Mouse (Mus musculus) heart, embryonic 11.5 days (tissue): ENCODE data around the gene Gimap3. TPM values are rescaled to one million over a fixed set of nuclear protein-coding genes. Genes with fewer than 3 reads are reported as not detected.

Source experiments
- ATAC-seq: fragments of 200-750 bp; cut with Nextera tagmentation; replicated peaks from 2 replicates; pipeline ENCODE4 v1.8.0; 2017; ENCODE audit warnings: moderate library complexity; ENCODE audit not compliant: insufficient number of reproducible peaks, low FRiP score, low TSS enrichment
- H3K27ac ChIP-seq: fragments of 300-500 bp; sonication (generic); 2 replicates; pipeline ENCODE4 v1.5.1; 2014; ENCODE audit warnings: mild to moderate bottlenecking, low read depth, low read length
- H3K27me3 ChIP-seq: fragments of 300-500 bp; sonication (generic); 2 replicates; pipeline ENCODE4 v1.6.1; 2014; ENCODE audit warnings: mild to moderate bottlenecking, low read length, mixed read lengths; ENCODE audit not compliant: control insufficient read depth, insufficient read depth
- H3K36me3 ChIP-seq: fragments of 300-500 bp; sonication (generic); 2 replicates; pipeline ENCODE4 v1.6.1; 2014; ENCODE audit warnings: mild to moderate bottlenecking, low read length, moderate library complexity, mixed read lengths; ENCODE audit not compliant: control insufficient read depth, insufficient read depth
- H3K4me1 ChIP-seq: fragments of 300-500 bp; sonication (generic); 2 replicates; pipeline ENCODE4 v1.6.1; 2014; ENCODE audit warnings: low read length; ENCODE audit not compliant: control insufficient read depth, insufficient read depth
- H3K4me2 ChIP-seq: fragments of 300-500 bp; sonication (generic); 2 replicates; pipeline ENCODE4 v1.6.1; 2014; ENCODE audit warnings: mild to moderate bottlenecking, moderate library complexity
- H3K4me3 ChIP-seq: fragments of 300-500 bp; sonication (generic); 2 replicates; pipeline ENCODE4 v1.5.1; 2014; ENCODE audit warnings: low read depth, low read length
- H3K9ac ChIP-seq: fragments of 300-500 bp; sonication (generic); 2 replicates; pipeline ENCODE4 v1.6.1; 2014; ENCODE audit warnings: mild to moderate bottlenecking, low read depth, low read length, moderate library complexity
- H3K9me3 ChIP-seq: fragments of 300-500 bp; sonication (generic); replicated peaks from 2 replicates; pipeline ENCODE4 v1.6.1; 2016; ENCODE audit warnings: low read length; ENCODE audit not compliant: control insufficient read depth
- WGBS: fragments of 180-500 bp; shearing (Covaris S2); extraction: QIAGEN DNeasy Blood & Tissue Kit; methylation state at CpG from one replicate; pipeline ENCODE4 v1.1.7; 2014; ENCODE audit not compliant: insufficient replicate concordance; 5-methylcytosine and 5-hydroxymethylcytosine counted together
- polyA plus RNA-seq: library from polyadenylated mRNA; unstranded; fragments of >200 nt; fragmentation: Nextera tagmentation; extraction: Ambion mirVana; gene quantifications from 2 replicates; pipeline ENCODE4 v1.2.1, GENCODE M21; 2014

Gene Gimap3
- polyA plus RNA-seq, 1 experiment from 2014 or later, result not detected

GRCm38 (mm10) chr6:48720326-48720725, 50.3 kb downstream of the Gimap3 start:
- Histone ChIP-seq H3K36me3 (no peaks in the 10 kb centered on the region), H3K9ac (no peak overlapping the region), H3K4me3 (no peak overlapping the region), H3K4me1 (0 out of 2 replicates have a peak, but pooled peaks cover 2% of the 10 kb centered on the region), H3K9me3 (no peaks in the 10 kb centered on the region), H3K27me3 (no peaks in the 10 kb centered on the region), H3K27ac (no peak overlapping the region), H3K4me2 (no peak overlapping the region)
- no peak for ATAC-seq
- 80% methylated on average over 4 of the region's 4 CpGs for WGBS

GRCm38 (mm10) chr6:48718455-48718854, 52.2 kb downstream of the Gimap3 start, which contains the start of the genes Gm28053 and Gimap7:
Gene Gm28053 (plus strand): TSS chr6:48718607.
Gene Gimap7 (plus strand): TSS chr6:48718621.
- WGBS, result 47% methylated on average over 2 of the region's 2 CpGs
- H3K4me2 ChIP-seq, result no peak within 1 kb of the TSS
- H3K27me3 ChIP-seq, result no peaks in the 10 kb centered on the region
- no peaks in the 10 kb centered on the region for H3K9me3 ChIP-seq
- no peak within 1 kb of the TSS for H3K27ac ChIP-seq
- H3K9ac ChIP-seq, result no peak within 1 kb of the TSS
- no peak for ATAC-seq
- no peak within 1 kb of the TSS for H3K4me3 ChIP-seq
- no peaks in the 10 kb centered on the region for H3K36me3 ChIP-seq
- no peaks in the 10 kb centered on the region for H3K4me1 ChIP-seq

Other genes with a start within 250 kb of the Gimap3 start
- gene Atp6v0e2, start 233.2 kb downstream of the Gimap3 start, polyA plus RNA-seq, result 19.8 and 24.1 TPM in 2 replicates
- 6.6 and 9.6 TPM in 2 replicates for gene Lrrc61, start 216.1 kb downstream of the Gimap3 start, polyA plus RNA-seq
- gene Rarres2, start 198.1 kb downstream of the Gimap3 start, polyA plus RNA-seq, result 16.4 and 18.3 TPM in 2 replicates
- gene Gm45021, start 181.2 kb downstream of the Gimap3 start, polyA plus RNA-seq, result 0.77 and 1.3 TPM in 2 replicates
- 22.0 and 26.5 TPM in 2 replicates for gene Repin1, start 177.0 kb downstream of the Gimap3 start, polyA plus RNA-seq
- gene Gm44965, start 176.9 kb downstream of the Gimap3 start, polyA plus RNA-seq, result not detected in 2 replicates
- 5.8 and 6.0 TPM in 2 replicates for gene Zfp775, start 168.8 kb downstream of the Gimap3 start, polyA plus RNA-seq
- 0.66 and 0.83 TPM in 2 replicates for gene AI854703, start 144.1 kb downstream of the Gimap3 start, polyA plus RNA-seq
- 0.26 and 0.68 TPM in 2 replicates for gene Gimap8, start 123.6 kb downstream of the Gimap3 start, polyA plus RNA-seq
- gene Gimap9, start 94.7 kb downstream of the Gimap3 start, polyA plus RNA-seq, result 8.8 and 10.6 TPM in 2 replicates
- 8.6 and 10.0 TPM in 2 replicates for gene Gimap4, start 86.3 kb downstream of the Gimap3 start, polyA plus RNA-seq
- 30.5 and 30.6 TPM in 2 replicates for gene Gimap6, start 62.6 kb downstream of the Gimap3 start, polyA plus RNA-seq
- 2.6 and 4.8 TPM in 2 replicates for gene Gm28053, start 52.2 kb downstream of the Gimap3 start, polyA plus RNA-seq
- not detected in 2 replicates for gene Gimap7, start 52.2 kb downstream of the Gimap3 start, polyA plus RNA-seq
- 17.6 and 22.5 TPM in 2 replicates for gene Gimap1, start 31.8 kb downstream of the Gimap3 start, polyA plus RNA-seq
- 5.3 and 5.9 TPM in 2 replicates for gene Gimap5, start 24.7 kb downstream of the Gimap3 start, polyA plus RNA-seq
- gene Tmem176a, start 70.1 kb upstream of the Gimap3 start, polyA plus RNA-seq, result 104 and 108 TPM in 2 replicates
- gene Tmem176b, start 70.6 kb upstream of the Gimap3 start, polyA plus RNA-seq, result 219 and 237 TPM in 2 replicates
- not detected in 2 replicates for gene Aoc1, start 102.0 kb upstream of the Gimap3 start, polyA plus RNA-seq
- gene 1600015I10Rik, start 159.0 kb upstream of the Gimap3 start, polyA plus RNA-seq, result 0.08 and 0.14 TPM in 2 replicates
- gene Doxl2, start 204.1 kb upstream of the Gimap3 start, polyA plus RNA-seq, result not detected in 2 replicates
- gene Svs1, start 216.0 kb upstream of the Gimap3 start, polyA plus RNA-seq, result 0.07 TPM in 1 of 2 replicates, not detected in the other